Mouse (Mus musculus): ENCODE data around the gene Srgap3. TPM values are rescaled to one million over a fixed set of nuclear protein-coding genes. Genes with fewer than 3 reads are reported as not detected.

Gene Srgap3
- polyA plus RNA-seq, 1 experiment from 2014 or later = 0.13 TPM

DNA sequence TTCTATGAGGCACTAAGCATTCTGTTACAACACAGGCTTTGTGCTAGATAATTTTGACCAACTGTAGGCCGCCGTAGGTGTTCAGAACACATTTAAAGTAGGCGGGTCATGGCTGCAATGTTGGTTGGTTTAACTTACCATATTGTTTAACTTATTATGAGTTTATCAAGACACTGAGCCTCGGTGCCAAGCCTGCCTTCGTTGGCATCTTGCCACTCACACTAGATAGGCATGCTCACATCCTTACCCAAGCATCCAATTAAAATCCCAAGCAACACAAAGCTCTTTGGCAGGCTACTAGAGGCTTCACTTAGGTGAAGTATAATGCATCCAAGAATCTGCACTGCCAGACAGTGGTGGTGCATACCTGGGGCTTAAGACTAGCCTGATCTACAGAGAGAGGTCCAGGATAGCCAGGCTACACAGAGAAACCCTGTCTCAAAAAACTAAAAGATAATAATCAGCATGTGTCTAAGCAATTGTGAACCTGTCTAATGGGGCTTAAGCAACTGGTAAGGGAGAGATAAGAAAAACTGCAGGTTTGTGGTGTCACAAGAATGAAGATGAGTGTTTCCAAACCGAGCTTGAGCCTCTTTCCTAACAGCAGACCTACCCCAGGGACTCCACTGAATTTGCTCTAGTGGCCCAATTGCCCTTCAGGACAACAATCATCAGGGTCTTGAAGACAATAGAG lies 17.6 kb downstream of the Srgap3 start:
- Histone ChIP-seq H3K4me2 (ENCODE audit: low read depth, low read length) (no peak overlapping the region), H3K9ac (replicated peaks) (no peak overlapping the region), H3K4me1 (ENCODE audit: insufficient read depth) (no peaks in the 10 kb centered on the region), H3K4me3 (ENCODE audit: low read depth, low read length) (no peak overlapping the region), H3K27me3 (ENCODE audit: insufficient read depth, low read length) (no peaks in the 10 kb centered on the region), H3K36me3 (replicated peaks; ENCODE audit: insufficient read depth, low read length) (no peaks in the 10 kb centered on the region), H3K27ac (ENCODE audit: low read depth) (no peak overlapping the region), H3K9me3 (ENCODE audit: low read length) (no peaks in the 10 kb centered on the region)
- DNase-seq (no peak), ATAC-seq (no peak)
- TF ChIP-seq EP300 (IDR thresholded peaks at IDR 0.05; ENCODE audit: low read depth) (no peak), CTCF (IDR thresholded peaks at IDR 0.05; ENCODE audit: low read depth) (no peak)
- WGBS (ENCODE audit: insufficient replicate concordance) = 71% methylated on average over 6 of the region's 6 CpGs

- Histone ChIP-seq H3K27ac (ENCODE audit: low read depth) (no peak overlapping the region), H3K9me3 (ENCODE audit: low read length) (no peaks in the 10 kb centered on the region), H3K36me3 (replicated peaks; ENCODE audit: insufficient read depth, low read length) (no peaks in the 10 kb centered on the region), H3K4me1 (ENCODE audit: insufficient read depth) (no peaks in the 10 kb centered on the region), H3K27me3 (ENCODE audit: insufficient read depth, low read length) (no peaks in the 10 kb centered on the region), H3K9ac (replicated peaks) (no peak overlapping the region), H3K4me3 (ENCODE audit: low read depth, low read length) (no peak overlapping the region), H3K4me2 (ENCODE audit: low read depth, low read length) (no peak overlapping the region)
- no peak for DNase-seq
- TF ChIP-seq EP300 (IDR thresholded peaks at IDR 0.05; ENCODE audit: low read depth) (no peak), CTCF (IDR thresholded peaks at IDR 0.05; ENCODE audit: low read depth) (no peak)
- 59% methylated on average over 6 of the region's 6 CpGs for WGBS (ENCODE audit: insufficient replicate concordance)
- no peak for ATAC-seq
Measured at GRCm38 (mm10) chr6:112928841-112929240, 18.2 kb downstream of the Srgap3 start.

GRCm38 (mm10) chr6:112927341-112927740 lies 19.7 kb downstream of the Srgap3 start:
- no peak for DNase-seq
- Histone ChIP-seq H3K27me3 (ENCODE audit: insufficient read depth, low read length) (no peaks in the 10 kb centered on the region), H3K9me3 (ENCODE audit: low read length) (no peaks in the 10 kb centered on the region), H3K4me3 (ENCODE audit: low read depth, low read length) (no peak overlapping the region), H3K4me1 (ENCODE audit: insufficient read depth) (no peaks in the 10 kb centered on the region), H3K36me3 (replicated peaks; ENCODE audit: insufficient read depth, low read length) (no peaks in the 10 kb centered on the region), H3K27ac (ENCODE audit: low read depth) (no peak overlapping the region), H3K4me2 (ENCODE audit: low read depth, low read length) (no peak overlapping the region), H3K9ac (replicated peaks) (no peak overlapping the region)
- ATAC-seq = no peak
- TF ChIP-seq EP300 (IDR thresholded peaks at IDR 0.05; ENCODE audit: low read depth) = no peak
- no peak for TF ChIP-seq CTCF (IDR thresholded peaks at IDR 0.05; ENCODE audit: low read depth)
- WGBS (ENCODE audit: insufficient replicate concordance) = 80% methylated on average over 5 of the region's 5 CpGs

DNA sequence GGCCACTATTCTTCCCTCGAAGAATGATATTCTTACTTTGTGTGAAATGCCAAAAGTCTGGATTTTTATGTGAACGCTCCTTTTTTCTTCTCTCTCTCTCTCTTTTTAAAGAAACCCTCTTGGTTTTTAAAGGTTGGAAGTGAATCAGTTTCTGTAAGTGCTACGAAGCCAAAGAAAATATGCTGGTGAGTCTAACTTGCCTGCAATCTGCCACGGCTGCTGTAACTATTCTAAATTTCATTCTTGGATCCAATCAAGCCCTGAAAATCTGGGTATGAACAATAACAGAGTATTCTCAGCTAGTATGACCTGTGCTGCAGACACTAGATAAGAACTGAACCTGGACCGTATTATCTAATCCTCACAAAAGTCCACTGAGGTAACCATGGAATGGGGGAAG lies 21.1 kb downstream of the Srgap3 start:
- no peak overlapping the region for H3K4me2 ChIP-seq (ENCODE audit: low read depth, low read length)
- no peaks in the 10 kb centered on the region for H3K27me3 ChIP-seq (ENCODE audit: insufficient read depth, low read length)
- no peaks in the 10 kb centered on the region for H3K9me3 ChIP-seq (ENCODE audit: low read length)
- H3K4me3 ChIP-seq (ENCODE audit: low read depth, low read length) = no peak overlapping the region
- no peak for DNase-seq
- H3K27ac ChIP-seq (ENCODE audit: low read depth) = no peak overlapping the region
- H3K9ac ChIP-seq (replicated peaks) = no peak overlapping the region
- no peak for TF ChIP-seq CTCF (IDR thresholded peaks at IDR 0.05; ENCODE audit: low read depth)
- no peak for TF ChIP-seq EP300 (IDR thresholded peaks at IDR 0.05; ENCODE audit: low read depth)
- no peaks in the 10 kb centered on the region for H3K4me1 ChIP-seq (ENCODE audit: insufficient read depth)
- WGBS (ENCODE audit: insufficient replicate concordance) = 77% methylated on average over 5 of the region's 5 CpGs
- H3K36me3 ChIP-seq (replicated peaks; ENCODE audit: insufficient read depth, low read length) = no peaks in the 10 kb centered on the region
- no peak for ATAC-seq

- no peaks in the 10 kb centered on the region for H3K27me3 ChIP-seq (ENCODE audit: insufficient read depth, low read length)
- H3K36me3 ChIP-seq (replicated peaks; ENCODE audit: insufficient read depth, low read length) = no peaks in the 10 kb centered on the region
- H3K9me3 ChIP-seq (ENCODE audit: low read length) = no peaks in the 10 kb centered on the region
- no peaks in the 10 kb centered on the region for H3K4me1 ChIP-seq (ENCODE audit: insufficient read depth)
- H3K9ac ChIP-seq (replicated peaks) = no peak overlapping the region
- DNase-seq = no peak
- no peak for ATAC-seq
- TF ChIP-seq CTCF (IDR thresholded peaks at IDR 0.05; ENCODE audit: low read depth) = no peak
- no peak for TF ChIP-seq EP300 (IDR thresholded peaks at IDR 0.05; ENCODE audit: low read depth)
- H3K4me2 ChIP-seq (ENCODE audit: low read depth, low read length) = no peak overlapping the region
- H3K4me3 ChIP-seq (ENCODE audit: low read depth, low read length) = no peak overlapping the region
- H3K27ac ChIP-seq (ENCODE audit: low read depth) = no peak overlapping the region
- 77% methylated on average over 11 of the region's 11 CpGs for WGBS (ENCODE audit: insufficient replicate concordance)
Measured at GRCm38 (mm10) chr6:112925234-112925975, 21.7 kb downstream of the Srgap3 start.

DNA sequence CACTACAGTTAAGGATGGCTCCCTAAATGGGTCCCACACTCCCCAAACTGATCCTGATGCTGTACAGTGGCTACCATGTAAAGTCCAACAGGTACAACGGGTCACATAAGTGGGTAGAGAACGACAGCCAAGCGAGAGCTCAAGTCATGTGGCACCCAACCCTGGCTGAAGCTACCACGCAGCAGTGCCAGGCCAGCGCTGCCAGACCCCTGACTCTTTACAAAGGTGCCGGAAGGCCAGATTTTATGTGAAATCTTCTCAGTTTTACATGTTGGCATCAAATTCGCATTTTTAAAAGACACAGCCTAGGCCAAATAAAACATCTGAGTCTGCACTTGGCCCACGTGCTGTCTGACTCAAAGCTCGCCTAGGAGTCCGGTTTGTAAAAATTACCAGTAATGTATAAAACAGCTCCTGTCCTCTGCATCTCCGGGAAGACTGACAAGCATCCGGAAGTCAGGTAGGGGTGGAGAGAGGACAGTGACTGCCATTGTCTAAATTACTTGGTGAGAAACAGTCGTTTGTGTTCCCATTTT lies 22.4 kb downstream of the Srgap3 start:
- Histone ChIP-seq H3K27ac (ENCODE audit: low read depth) (no peak overlapping the region), H3K9me3 (ENCODE audit: low read length) (no peaks in the 10 kb centered on the region), H3K27me3 (ENCODE audit: insufficient read depth, low read length) (no peaks in the 10 kb centered on the region), H3K4me1 (ENCODE audit: insufficient read depth) (no peaks in the 10 kb centered on the region), H3K4me2 (ENCODE audit: low read depth, low read length) (no peak overlapping the region), H3K9ac (replicated peaks) (no peak overlapping the region), H3K36me3 (replicated peaks; ENCODE audit: insufficient read depth, low read length) (no peaks in the 10 kb centered on the region), H3K4me3 (ENCODE audit: low read depth, low read length) (no peak overlapping the region)
- 82% methylated on average over 13 of the region's 13 CpGs for WGBS (ENCODE audit: insufficient replicate concordance)
- no peak for DNase-seq
- TF ChIP-seq CTCF (IDR thresholded peaks at IDR 0.05; ENCODE audit: low read depth) = no peak
- TF ChIP-seq EP300 (IDR thresholded peaks at IDR 0.05; ENCODE audit: low read depth) = no peak
- no peak for ATAC-seq

Measured in liver, postnatal 0 days (tissue).